Mouse (Mus musculus): ENCODE results near the gene Jph4. TPM values are rescaled to one million over a fixed set of nuclear protein-coding genes. Genes with fewer than 3 reads are reported as not detected.

Jph4 gene
- 0.06 and 0.18 TPM in 2 replicates for polyA plus RNA-seq (2016; fragmentation: Nextera tagmentation; extraction: Ambion mirVana)

DNA sequence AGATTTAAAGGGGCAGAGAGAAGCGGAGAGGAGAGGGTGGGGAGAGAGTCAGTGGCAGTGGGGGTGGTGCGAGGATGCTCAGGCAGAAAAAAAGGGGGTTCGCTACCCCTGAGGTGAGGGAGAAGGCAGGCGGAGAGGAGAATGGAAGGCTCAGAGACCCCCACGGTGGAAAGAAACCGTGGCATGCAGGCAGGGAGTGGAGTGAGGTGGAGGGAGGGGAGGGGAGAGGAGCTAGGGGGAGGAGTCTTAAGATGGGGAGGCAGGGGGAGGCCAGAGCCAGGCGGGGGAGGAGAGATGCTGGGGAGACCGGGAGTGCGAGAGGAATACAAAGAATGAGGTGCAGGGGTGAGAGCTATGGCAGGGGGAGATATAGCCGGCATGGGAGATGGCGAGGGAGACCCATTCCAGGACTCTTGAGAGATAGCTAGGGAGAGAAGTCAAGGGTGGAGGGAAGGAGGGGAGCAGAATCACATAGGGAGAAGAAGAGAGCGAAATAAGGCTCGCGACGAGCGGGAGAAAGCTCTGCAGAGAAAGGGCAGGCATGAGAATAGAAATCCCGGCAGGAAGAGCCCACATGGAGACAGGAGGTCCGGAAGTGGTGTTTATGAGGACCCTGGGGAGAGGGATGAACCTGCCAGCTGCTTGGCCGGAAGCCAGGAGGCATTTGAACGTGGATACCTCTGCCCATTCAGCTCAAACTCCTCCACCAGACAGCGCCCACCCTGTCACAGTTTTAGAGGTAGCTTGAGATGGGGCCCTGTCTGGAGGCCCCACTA lies at the start of gene Jph4:
Gene Jph4, minus strand, starts transcription at position 511 of the 776 bp plus-strand sequence.
- peaks cover 68% of the 10 kb centered on the region for H3K27me3 ChIP-seq (ENCODE audit: insufficient read depth, poor library complexity, severe bottlenecking)
- peaks cover 35% of the 10 kb centered on the region for H3K4me1 ChIP-seq
- H3K27ac ChIP-seq, result no peak within 1 kb of the TSS
- WGBS, result 4% methylated on average over 21 of the region's 21 CpGs
- peak within 1 kb of the TSS; percentile 75 for H3K4me3 ChIP-seq
- no peaks in the 10 kb centered on the region for H3K36me3 ChIP-seq
- DNase-seq (ENCODE audit: low spot score), result no peak
- H3K9me3 ChIP-seq, result no peaks in the 10 kb centered on the region

DNA sequence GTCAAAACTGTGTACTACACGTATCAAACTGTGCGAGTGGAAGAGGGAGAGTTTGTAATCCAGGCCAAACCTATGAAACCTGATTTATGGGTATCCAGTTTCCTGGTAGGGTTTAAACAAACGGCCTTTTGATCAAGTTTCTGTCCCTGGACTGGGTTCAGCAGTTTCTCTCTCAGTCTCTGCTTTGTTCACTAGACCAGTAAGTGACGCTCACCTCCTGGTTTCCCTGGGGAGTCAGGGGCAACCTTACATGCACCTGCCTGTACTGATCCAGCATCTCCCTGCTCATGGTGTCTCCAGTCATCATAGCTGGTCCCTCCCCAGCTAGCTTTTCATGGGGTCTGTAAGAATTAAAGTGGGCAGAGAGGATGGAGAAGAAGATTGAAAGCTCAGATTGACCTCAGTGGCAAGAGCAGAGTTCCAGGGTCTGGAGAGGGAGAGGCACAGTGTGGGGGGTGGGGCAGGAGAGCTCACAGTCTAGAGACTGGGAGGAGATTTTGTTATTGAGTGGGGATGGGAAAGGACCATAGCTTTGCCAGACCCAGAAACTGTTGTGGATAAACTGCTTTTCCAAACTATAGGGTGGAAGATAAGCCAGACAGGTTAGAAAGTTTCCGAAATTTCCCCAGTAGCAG lies 47.6 kb upstream of the Jph4 start:
- 75% methylated on average over 5 of the region's 5 CpGs for WGBS
- Histone ChIP-seq H3K27me3 (ENCODE audit: insufficient read depth, poor library complexity, severe bottlenecking) (peaks cover 49% of the 10 kb centered on the region), H3K4me1 (peaks cover 7% of the 10 kb centered on the region; the same call in 1 of the 2 replicates), H3K36me3 (no peaks in the 10 kb centered on the region), H3K9me3 (no peaks in the 10 kb centered on the region), H3K27ac (no peak overlapping the region), H3K4me3 (no peak overlapping the region)
- no peak for DNase-seq (ENCODE audit: low spot score)

DNA sequence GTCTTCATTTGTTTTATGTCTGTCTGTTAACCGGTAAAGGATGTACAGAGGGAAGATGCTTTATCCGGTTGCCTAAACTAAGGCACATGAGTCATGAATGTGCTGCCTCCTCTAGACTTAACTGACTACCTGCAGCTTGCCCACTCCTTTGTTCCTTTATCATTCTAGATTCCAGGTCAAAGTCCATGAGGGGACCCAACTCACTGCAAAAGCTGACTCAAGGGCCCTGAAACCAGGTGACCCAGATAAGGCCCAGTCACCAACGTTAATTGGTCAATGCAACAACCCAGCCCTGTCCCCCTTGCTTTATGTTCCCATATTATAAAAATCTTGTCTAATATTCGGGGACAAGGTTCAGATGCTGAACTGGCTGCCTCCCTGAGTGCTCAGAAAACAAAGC lies 45.4 kb upstream of the Jph4 start:
- H3K27me3 ChIP-seq (ENCODE audit: insufficient read depth, poor library complexity, severe bottlenecking), result peaks cover 30% of the 10 kb centered on the region
- no peaks in the 10 kb centered on the region for H3K36me3 ChIP-seq
- no peaks in the 10 kb centered on the region for H3K9me3 ChIP-seq
- no peak overlapping the region for H3K4me3 ChIP-seq
- no peak for DNase-seq (ENCODE audit: low spot score)
- peaks cover 7% of the 10 kb centered on the region; the same call in 1 of the 2 replicates for H3K4me1 ChIP-seq
- no peak overlapping the region for H3K27ac ChIP-seq
- WGBS, result 71% methylated on average over 4 of the region's 4 CpGs

DNA sequence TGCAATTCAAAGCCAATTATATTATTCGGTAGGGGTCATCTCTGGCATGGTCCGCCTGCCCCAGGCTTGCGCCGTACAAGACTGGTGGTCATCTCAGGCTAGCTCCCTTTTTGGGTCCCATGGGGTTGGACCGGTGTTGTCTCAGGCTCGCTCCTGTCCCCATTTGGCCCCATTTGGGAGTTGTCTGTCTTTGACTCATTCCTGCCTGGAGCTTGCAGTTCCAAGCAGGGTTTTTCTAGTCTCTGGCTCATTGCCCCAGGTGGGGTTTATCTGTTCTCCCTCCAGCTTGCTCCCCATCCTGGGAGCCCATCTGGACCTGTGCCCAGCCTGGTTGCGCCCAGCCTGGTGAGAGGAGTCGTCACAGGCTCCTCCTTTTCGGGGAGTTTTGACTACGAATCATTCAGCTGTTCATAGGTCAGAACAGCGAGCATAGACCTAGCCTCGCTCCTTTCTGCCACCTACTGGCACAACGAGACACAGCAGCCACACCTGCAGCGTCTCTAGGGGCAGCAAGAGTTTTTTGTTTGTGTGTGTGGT lies 44.4 kb upstream of the Jph4 start:
- peaks cover 30% of the 10 kb centered on the region for H3K27me3 ChIP-seq (ENCODE audit: insufficient read depth, poor library complexity, severe bottlenecking)
- no peaks in the 10 kb centered on the region for H3K36me3 ChIP-seq
- peak overlapping the region; percentile 43 for H3K4me3 ChIP-seq
- peak; percentile 89 for DNase-seq (ENCODE audit: low spot score)
- H3K9me3 ChIP-seq, result no peaks in the 10 kb centered on the region
- H3K27ac ChIP-seq, result 0 out of 2 replicates have a peak overlapping the region, but pooled peaks have one; percentile 18
- 27% methylated on average over 14 of the region's 14 CpGs for WGBS
- peaks cover 7% of the 10 kb centered on the region; the same call in 1 of the 2 replicates for H3K4me1 ChIP-seq

DNA sequence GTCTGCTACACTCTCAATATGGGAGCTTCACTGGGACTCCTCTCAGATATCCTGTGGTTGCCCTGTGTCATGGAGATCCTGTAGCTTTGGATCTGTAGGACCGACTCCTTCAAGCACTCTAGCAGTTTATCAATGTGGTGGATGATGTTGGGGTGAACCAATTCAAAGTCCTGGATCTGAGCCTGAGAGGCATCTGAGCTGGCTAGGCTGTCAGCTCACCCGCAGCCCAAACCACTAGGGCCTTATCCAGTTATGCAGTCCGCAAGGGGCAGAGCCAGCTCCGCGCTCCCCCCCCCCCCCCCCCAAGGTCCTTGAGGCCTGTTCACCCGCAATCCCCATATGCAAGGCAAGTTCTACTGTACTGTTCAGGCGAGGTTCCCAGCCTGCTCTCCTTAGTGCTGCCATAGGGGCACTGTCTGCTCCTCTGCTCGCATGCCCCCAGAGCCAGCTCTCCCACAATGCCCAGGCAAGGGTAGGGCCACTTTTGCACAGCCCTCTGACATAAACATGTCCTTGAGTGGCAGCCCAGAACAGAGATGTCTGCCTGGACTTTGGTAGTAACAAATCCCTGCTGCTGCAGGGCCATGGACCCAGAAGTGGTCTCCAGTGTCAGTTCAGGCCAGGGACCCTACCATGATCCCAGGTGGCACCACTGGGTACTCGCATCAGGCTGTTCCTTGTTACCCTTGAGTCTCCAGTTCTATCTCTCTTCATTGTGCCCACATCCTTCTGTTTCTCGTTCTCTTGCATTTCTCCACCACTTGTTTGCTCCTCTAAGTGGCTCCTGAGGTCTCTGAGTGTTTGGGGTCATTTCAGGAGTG lies 43.7 kb upstream of the Jph4 start:
- no peaks in the 10 kb centered on the region for H3K9me3 ChIP-seq
- DNase-seq (ENCODE audit: low spot score), result no peak
- no peaks in the 10 kb centered on the region for H3K36me3 ChIP-seq
- WGBS, result 62% methylated on average over 10 of the region's 10 CpGs
- H3K4me3 ChIP-seq, result no peak overlapping the region
- H3K27me3 ChIP-seq (ENCODE audit: insufficient read depth, poor library complexity, severe bottlenecking), result peaks cover 27% of the 10 kb centered on the region
- H3K27ac ChIP-seq, result no peak overlapping the region
- H3K4me1 ChIP-seq, result peaks cover 7% of the 10 kb centered on the region; the same call in 1 of the 2 replicates

DNA sequence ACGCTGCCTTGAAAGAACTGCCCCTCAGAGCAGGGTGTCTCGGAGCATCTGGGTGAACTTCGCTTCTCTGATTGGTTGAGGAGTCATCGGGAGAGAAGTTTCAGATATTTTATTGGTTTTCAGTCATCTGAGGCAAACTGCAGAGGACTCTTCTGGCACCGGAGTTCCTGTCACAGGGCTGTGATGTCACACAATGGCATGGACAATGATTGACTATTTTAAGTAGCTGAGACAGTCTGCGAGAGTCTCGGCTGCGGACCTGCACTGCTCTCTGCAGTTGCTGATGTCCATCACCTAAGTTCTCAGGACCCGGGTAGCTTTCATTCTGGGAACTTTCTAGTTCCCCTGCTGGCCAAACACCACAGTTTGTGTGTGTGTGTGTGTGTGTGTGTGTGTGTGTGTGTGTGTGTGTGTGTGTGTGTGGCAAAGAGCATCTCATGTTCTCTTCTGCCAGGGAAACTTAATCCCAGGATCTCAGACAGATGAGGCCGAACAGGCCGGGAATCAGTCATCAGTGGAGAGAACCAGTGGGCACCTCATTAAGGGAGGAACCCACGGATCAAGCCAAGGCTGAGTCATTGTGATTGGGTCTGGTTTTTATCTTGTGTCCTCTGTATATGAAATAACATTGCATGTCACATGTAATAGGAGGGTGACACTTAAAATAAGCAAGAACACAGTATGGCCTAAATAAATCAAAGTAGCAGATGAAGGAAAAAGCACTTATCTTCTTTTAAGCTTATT lies 40.8 kb upstream of the Jph4 start:
- Histone ChIP-seq H3K4me3 (no peak overlapping the region), H3K36me3 (no peaks in the 10 kb centered on the region)
- 57% methylated on average over 12 of the region's 12 CpGs for WGBS

DNA sequence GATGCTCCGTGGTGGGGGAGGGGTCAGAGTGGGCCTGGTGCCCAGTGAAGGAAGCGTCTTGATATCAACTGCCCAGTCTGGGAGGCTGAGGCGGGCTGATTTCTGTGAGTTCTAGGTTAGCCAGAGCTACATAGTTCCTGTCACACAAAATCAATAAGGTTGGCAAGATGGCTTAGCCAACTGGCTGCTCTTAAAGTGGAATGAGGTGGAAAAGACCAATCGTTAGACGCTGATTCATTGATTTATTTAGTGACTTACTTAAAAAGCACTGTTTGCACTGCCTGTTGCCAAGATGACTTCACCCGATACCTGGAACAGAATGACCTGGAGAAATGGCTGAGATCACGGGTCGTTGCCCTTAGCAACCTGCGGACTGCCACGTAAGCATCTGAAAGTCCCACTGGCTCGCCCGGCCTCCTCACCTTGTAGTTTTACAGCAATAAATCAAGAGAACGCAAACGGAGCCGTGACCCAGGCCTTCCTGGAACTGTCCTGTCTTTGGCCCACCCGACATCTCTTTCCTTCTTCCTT lies 36.3 kb upstream of the Jph4 start:
- no peak for DNase-seq (ENCODE audit: low spot score)
- no peaks in the 10 kb centered on the region for H3K9me3 ChIP-seq
- H3K27ac ChIP-seq, result no peak overlapping the region
- no peaks in the 10 kb centered on the region for H3K36me3 ChIP-seq
- 0 out of 2 replicates have a peak, but pooled peaks cover 4% of the 10 kb centered on the region for H3K27me3 ChIP-seq (ENCODE audit: insufficient read depth, poor library complexity, severe bottlenecking)
- WGBS, result 90% methylated on average over 16 of the region's 16 CpGs
- H3K4me1 ChIP-seq, result peaks cover 16% of the 10 kb centered on the region; the same call in 1 of the 2 replicates
- H3K4me3 ChIP-seq, result no peak overlapping the region

More for the DNA sequence above, 40.8 kb upstream of the Jph4 start:
- DNase-seq (ENCODE audit: low spot score), result no peak
- Histone ChIP-seq H3K9me3 (no peaks in the 10 kb centered on the region), H3K27ac (no peak overlapping the region), H3K27me3 (ENCODE audit: insufficient read depth, poor library complexity, severe bottlenecking) (peaks cover 7% of the 10 kb centered on the region), H3K4me1 (peaks cover 7% of the 10 kb centered on the region; the same call in 1 of the 2 replicates)

DNA sequence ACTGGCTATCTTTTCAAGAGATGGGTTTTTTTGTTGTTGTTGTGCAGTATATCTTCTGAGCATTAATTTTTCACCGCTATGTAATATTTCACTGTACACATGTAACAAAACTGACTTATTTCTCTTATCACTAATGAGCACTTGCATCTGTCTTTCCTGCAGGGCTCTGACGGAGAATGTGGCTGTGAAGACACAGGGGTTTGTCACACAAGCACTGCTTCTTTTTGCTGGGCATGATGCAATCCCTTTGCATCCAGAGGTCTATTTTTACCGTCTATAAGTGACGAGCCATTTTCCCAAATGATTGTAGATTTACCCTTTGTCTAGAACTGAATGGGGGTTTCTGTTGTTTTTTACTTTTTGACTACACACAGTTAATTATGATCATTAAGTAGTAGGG lies 35.4 kb upstream of the Jph4 start:
- DNase-seq (ENCODE audit: low spot score), result no peak
- no peaks in the 10 kb centered on the region for H3K9me3 ChIP-seq
- no peaks in the 10 kb centered on the region for H3K36me3 ChIP-seq
- H3K27ac ChIP-seq, result no peak overlapping the region
- H3K4me1 ChIP-seq, result peaks cover 21% of the 10 kb centered on the region
- 0 out of 2 replicates have a peak, but pooled peaks cover 9% of the 10 kb centered on the region for H3K27me3 ChIP-seq (ENCODE audit: insufficient read depth, poor library complexity, severe bottlenecking)
- no peak overlapping the region for H3K4me3 ChIP-seq
- WGBS, result 79% methylated on average over 4 of the region's 4 CpGs

DNA sequence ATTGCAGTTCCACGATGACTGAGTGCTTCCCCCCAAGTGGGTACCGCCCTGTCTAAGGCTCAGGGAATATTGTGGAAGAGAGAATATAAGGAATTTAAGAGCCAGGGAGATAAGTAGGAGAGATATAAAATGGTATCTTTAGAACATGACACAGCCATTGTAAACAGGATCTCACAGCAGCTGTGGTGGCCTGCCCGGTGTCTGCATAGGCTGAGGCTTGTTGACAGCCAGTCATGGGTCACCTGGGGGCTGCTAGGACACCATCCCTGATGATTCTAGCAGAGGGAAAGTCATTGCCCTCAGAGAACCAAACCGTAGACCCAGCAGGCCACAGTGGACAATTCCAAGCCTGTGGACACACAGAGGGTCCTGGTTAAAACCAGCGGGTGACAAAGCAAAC lies 34.2 kb upstream of the Jph4 start:
- DNase-seq (ENCODE audit: low spot score), result no peak
- peaks cover 29% of the 10 kb centered on the region for H3K4me1 ChIP-seq
- no peaks in the 10 kb centered on the region for H3K36me3 ChIP-seq
- H3K27ac ChIP-seq, result no peak overlapping the region
- 55% methylated on average over 5 of the region's 5 CpGs for WGBS
- 0 out of 2 replicates have a peak, but pooled peaks cover 9% of the 10 kb centered on the region for H3K27me3 ChIP-seq (ENCODE audit: insufficient read depth, poor library complexity, severe bottlenecking)
- H3K9me3 ChIP-seq, result no peaks in the 10 kb centered on the region
- H3K4me3 ChIP-seq, result no peak overlapping the region

DNA sequence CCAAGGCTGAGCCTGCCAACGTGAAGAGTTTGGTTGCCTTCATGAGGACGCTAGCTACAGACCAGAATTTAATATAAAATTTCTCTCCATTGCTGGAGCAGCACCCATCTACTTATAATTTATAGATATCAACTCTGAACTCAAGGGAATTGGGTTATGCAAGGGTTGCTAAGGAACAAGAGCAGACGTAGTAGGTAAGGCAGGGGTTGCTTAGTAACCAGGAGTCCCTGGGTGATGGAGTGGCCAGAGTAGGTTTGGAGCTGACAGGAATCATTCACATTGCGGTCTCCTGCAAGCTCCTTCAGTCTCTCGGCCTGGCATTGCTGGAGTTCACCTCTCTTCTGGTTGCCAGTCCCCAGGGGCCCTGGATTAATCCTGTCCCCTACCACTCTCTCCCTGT lies 32.3 kb upstream of the Jph4 start:
- WGBS, result 71% methylated on average over 5 of the region's 5 CpGs
- DNase-seq (ENCODE audit: low spot score), result no peak
- H3K27me3 ChIP-seq (ENCODE audit: insufficient read depth, poor library complexity, severe bottlenecking), result 0 out of 2 replicates have a peak, but pooled peaks cover 9% of the 10 kb centered on the region
- no peaks in the 10 kb centered on the region for H3K36me3 ChIP-seq
- peaks cover 33% of the 10 kb centered on the region for H3K4me1 ChIP-seq
- no peaks in the 10 kb centered on the region for H3K9me3 ChIP-seq
- H3K27ac ChIP-seq, result no peak overlapping the region; the same call in 1 of the 2 replicates
- no peak overlapping the region for H3K4me3 ChIP-seq

DNA sequence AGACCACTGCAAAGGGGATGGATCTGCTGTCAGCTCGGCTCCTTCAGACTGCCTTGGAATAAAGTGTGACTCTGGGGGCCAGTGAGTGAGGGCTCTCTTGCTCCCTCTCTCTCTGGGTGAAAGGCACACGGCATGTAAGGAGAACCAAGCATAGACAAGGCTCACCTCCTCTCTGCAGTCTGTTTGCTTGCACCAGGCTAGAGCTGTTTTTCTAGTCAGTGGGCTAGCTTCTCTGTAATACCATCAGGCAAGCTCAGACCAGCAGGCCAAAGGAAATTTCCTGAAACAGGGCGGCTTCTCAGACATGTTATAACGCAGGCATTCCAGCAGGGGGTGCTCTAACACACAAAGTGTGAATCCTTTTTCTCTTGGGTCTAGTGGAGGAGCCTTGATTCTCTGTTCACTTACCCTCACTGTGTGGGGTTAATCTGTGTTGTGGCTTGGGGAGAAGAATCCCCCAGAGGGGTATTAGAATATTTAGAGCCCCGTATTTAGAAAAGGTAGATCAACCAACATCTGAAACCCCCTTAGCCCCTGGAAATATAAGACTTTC lies 31.7 kb upstream of the Jph4 start:
- DNase-seq (ENCODE audit: low spot score), result peak; percentile 82
- Histone ChIP-seq H3K4me1 (peaks cover 33% of the 10 kb centered on the region), H3K27ac (no peak overlapping the region), H3K9me3 (no peaks in the 10 kb centered on the region), H3K27me3 (ENCODE audit: insufficient read depth, poor library complexity, severe bottlenecking) (0 out of 2 replicates have a peak, but pooled peaks cover 9% of the 10 kb centered on the region), H3K4me3 (no peak overlapping the region), H3K36me3 (no peaks in the 10 kb centered on the region)
- 29% methylated on average over 5 of the region's 5 CpGs for WGBS
